Mouse (Mus musculus): ENCODE measurements around the gene Gnb1l. TPM values are rescaled to one million over a fixed set of nuclear protein-coding genes. Genes with fewer than 3 reads are reported as not detected.

Gnb1l gene
- polyA plus RNA-seq, 1 experiment from 2014 or later, result 16.4 TPM

GRCm38 (mm10) chr16:18596255-18596654, 97.7 kb downstream of the Gnb1l start:
- no peak for ATAC-seq (replicated peaks)
- Histone ChIP-seq H3K4me3 (no peak overlapping the region), H3K9me3 (no peaks in the 10 kb centered on the region), H3K27me3 (peaks cover 25% of the 10 kb centered on the region), H3K27ac (replicated peaks) (no peak overlapping the region), H3K4me1 (peaks cover 6% of the 10 kb centered on the region), H3K9ac (replicated peaks) (no peak overlapping the region), H3K4me2 (replicated peaks) (no peak overlapping the region), H3K36me3 (no peaks in the 10 kb centered on the region)
- WGBS, result 36% methylated on average over 5 of the region's 5 CpGs

- H3K36me3 ChIP-seq, result no peaks in the 10 kb centered on the region
- ATAC-seq (replicated peaks), result no peak
- H3K4me2 ChIP-seq (replicated peaks), result no peak overlapping the region
- H3K9me3 ChIP-seq, result no peaks in the 10 kb centered on the region
- H3K4me1 ChIP-seq, result no peaks in the 10 kb centered on the region
- WGBS, result 85% methylated on average over 3 of the region's 3 CpGs
- no peak overlapping the region for H3K9ac ChIP-seq (replicated peaks)
- no peak overlapping the region for H3K27ac ChIP-seq (replicated peaks)
- H3K4me3 ChIP-seq, result no peak overlapping the region
- peaks cover 12% of the 10 kb centered on the region for H3K27me3 ChIP-seq
Observed at GRCm38 (mm10) chr16:18598006-18598405, 99.5 kb downstream of the Gnb1l start.

GRCm38 (mm10) chr16:18601447-18601846, 102.9 kb downstream of the Gnb1l start:
- H3K27me3 ChIP-seq, result no peaks in the 10 kb centered on the region
- 71% methylated on average over 7 of the region's 7 CpGs for WGBS

GRCm38 (mm10) chr16:18604267-18604701, 105.8 kb downstream of the Gnb1l start:
- Histone ChIP-seq H3K4me3 (no peak overlapping the region), H3K4me1 (peaks cover 3% of the 10 kb centered on the region; the same call in 1 of the 2 replicates), H3K9ac (replicated peaks) (no peak overlapping the region), H3K27ac (replicated peaks) (no peak overlapping the region), H3K36me3 (no peaks in the 10 kb centered on the region), H3K27me3 (no peaks in the 10 kb centered on the region), H3K9me3 (no peaks in the 10 kb centered on the region), H3K4me2 (replicated peaks) (no peak overlapping the region)
- 63% methylated on average over 7 of the region's 8 CpGs for WGBS
- no peak for ATAC-seq (replicated peaks)

More at GRCm38 (mm10) chr16:18601447-18601846, 102.9 kb downstream of the Gnb1l start:
- no peaks in the 10 kb centered on the region for H3K4me1 ChIP-seq
- H3K36me3 ChIP-seq, result no peaks in the 10 kb centered on the region
- no peak overlapping the region for H3K9ac ChIP-seq (replicated peaks)
- H3K9me3 ChIP-seq, result no peaks in the 10 kb centered on the region
- ATAC-seq (replicated peaks), result no peak
- no peak overlapping the region for H3K27ac ChIP-seq (replicated peaks)
- no peak overlapping the region for H3K4me2 ChIP-seq (replicated peaks)
- no peak overlapping the region for H3K4me3 ChIP-seq

GRCm38 (mm10) chr16:18605705-18606104, 107.2 kb downstream of the Gnb1l start:
- H3K27ac ChIP-seq (replicated peaks), result no peak overlapping the region
- no peak overlapping the region for H3K4me3 ChIP-seq
- whole genome bisulfite sequencing, result 83% methylated on average over 5 of the region's 5 CpGs
- no peak overlapping the region for H3K4me2 ChIP-seq (replicated peaks)
- H3K36me3 ChIP-seq, result no peaks in the 10 kb centered on the region
- no peak for ATAC-seq (replicated peaks)
- H3K27me3 ChIP-seq, result peaks cover 3% of the 10 kb centered on the region; the same call in 1 of the 2 replicates
- H3K9me3 ChIP-seq, result no peaks in the 10 kb centered on the region
- peaks cover 3% of the 10 kb centered on the region; the same call in 1 of the 2 replicates for H3K4me1 ChIP-seq
- H3K9ac ChIP-seq (replicated peaks), result no peak overlapping the region

- Histone ChIP-seq H3K9ac (replicated peaks) (no peak overlapping the region), H3K4me3 (no peak overlapping the region), H3K4me2 (replicated peaks) (no peak overlapping the region), H3K36me3 (no peaks in the 10 kb centered on the region), H3K27ac (replicated peaks) (no peak overlapping the region), H3K4me1 (peaks cover 3% of the 10 kb centered on the region; the same call in 1 of the 2 replicates), H3K9me3 (no peaks in the 10 kb centered on the region), H3K27me3 (peaks cover 3% of the 10 kb centered on the region; the same call in 1 of the 2 replicates)
- WGBS, result 9% methylated on average over 11 of the region's 11 CpGs
- no peak; the same call in 1 of the 2 replicates for ATAC-seq (replicated peaks)
Observed at GRCm38 (mm10) chr16:18608226-18608625, 109.7 kb downstream of the Gnb1l start.

- H3K4me3 ChIP-seq, result no peak overlapping the region
- peaks cover 3% of the 10 kb centered on the region; the same call in 1 of the 2 replicates for H3K27me3 ChIP-seq
- H3K27ac ChIP-seq (replicated peaks), result no peak overlapping the region
- H3K4me1 ChIP-seq, result peaks cover 3% of the 10 kb centered on the region; the same call in 1 of the 2 replicates
- H3K36me3 ChIP-seq, result no peaks in the 10 kb centered on the region
- H3K4me2 ChIP-seq (replicated peaks), result no peak overlapping the region
- 76% methylated on average over 2 of the region's 2 CpGs for WGBS
- no peak for ATAC-seq (replicated peaks)
- no peak overlapping the region for H3K9ac ChIP-seq (replicated peaks)
- H3K9me3 ChIP-seq, result no peaks in the 10 kb centered on the region
Observed at GRCm38 (mm10) chr16:18609099-18609498, 110.6 kb downstream of the Gnb1l start.

- Histone ChIP-seq H3K4me1 (peaks cover 3% of the 10 kb centered on the region; the same call in 1 of the 2 replicates), H3K9ac (replicated peaks) (no peak overlapping the region), H3K4me3 (no peak overlapping the region), H3K36me3 (no peaks in the 10 kb centered on the region), H3K9me3 (no peaks in the 10 kb centered on the region), H3K27ac (replicated peaks) (no peak overlapping the region), H3K4me2 (replicated peaks) (no peak overlapping the region), H3K27me3 (peaks cover 3% of the 10 kb centered on the region; the same call in 1 of the 2 replicates)
- 90% methylated on average over 13 of the region's 13 CpGs for WGBS
- no peak for ATAC-seq (replicated peaks)
Observed at GRCm38 (mm10) chr16:18611752-18612151, 113.2 kb downstream of the Gnb1l start.

GRCm38 (mm10) chr16:18613301-18613700, 114.8 kb downstream of the Gnb1l start:
- H3K4me3 ChIP-seq, result no peak overlapping the region
- H3K4me2 ChIP-seq (replicated peaks), result no peak overlapping the region
- no peak overlapping the region for H3K27ac ChIP-seq (replicated peaks)
- H3K9me3 ChIP-seq, result no peaks in the 10 kb centered on the region
- 91% methylated on average over 3 of the region's 3 CpGs for WGBS
- peaks cover 4% of the 10 kb centered on the region for H3K27me3 ChIP-seq
- no peaks in the 10 kb centered on the region for H3K36me3 ChIP-seq
- ATAC-seq (replicated peaks), result no peak
- peaks cover 6% of the 10 kb centered on the region for H3K4me1 ChIP-seq
- H3K9ac ChIP-seq (replicated peaks), result no peak overlapping the region

Other genes starting within 250 kb of the Gnb1l start
- 441 and 464 TPM in 2 replicates for gene Ranbp1, start 250.0 kb upstream of the Gnb1l start, polyA plus RNA-seq (2015; fragmentation: Nextera tagmentation; extraction: Ambion mirVana)
- 3.1 and 6.6 TPM in 2 replicates for gene Gm49776, start 240.4 kb upstream of the Gnb1l start, polyA plus RNA-seq (2015; fragmentation: Nextera tagmentation; extraction: Ambion mirVana)
- 38.5 and 40.9 TPM in 2 replicates for gene Dgcr8, start 209.5 kb upstream of the Gnb1l start, polyA plus RNA-seq (2015; fragmentation: Nextera tagmentation; extraction: Ambion mirVana)
- 76.5 and 78.1 TPM in 2 replicates for gene Tango2, start 150.6 kb upstream of the Gnb1l start, polyA plus RNA-seq (2015; fragmentation: Nextera tagmentation; extraction: Ambion mirVana)
- 63.3 and 72.0 TPM in 2 replicates for gene Arvcf, start 150.5 kb upstream of the Gnb1l start, polyA plus RNA-seq (2015; fragmentation: Nextera tagmentation; extraction: Ambion mirVana)
- gene Txnrd2, start 72.3 kb upstream of the Gnb1l start, polyA plus RNA-seq (2015; fragmentation: Nextera tagmentation; extraction: Ambion mirVana), result 24.2 and 26.3 TPM in 2 replicates
- gene Comt, start 71.9 kb upstream of the Gnb1l start, polyA plus RNA-seq (2015; fragmentation: Nextera tagmentation; extraction: Ambion mirVana), result 83.0 and 84.4 TPM in 2 replicates
- gene Rtl10, start 188 bp downstream of the Gnb1l start, polyA plus RNA-seq (2015; fragmentation: Nextera tagmentation; extraction: Ambion mirVana), result 3.4 and 3.5 TPM in 2 replicates
- gene Tbx1, start 92.0 kb downstream of the Gnb1l start, polyA plus RNA-seq (2015; fragmentation: Nextera tagmentation; extraction: Ambion mirVana), result 0.70 and 0.93 TPM in 2 replicates
- 9.7 and 10.1 TPM in 2 replicates for gene Gp1bb, start 123.7 kb downstream of the Gnb1l start, polyA plus RNA-seq (2015; fragmentation: Nextera tagmentation; extraction: Ambion mirVana)
- gene Gm49601, start 127.7 kb downstream of the Gnb1l start, polyA plus RNA-seq (2015; fragmentation: Nextera tagmentation; extraction: Ambion mirVana), result 20.5 and 22.0 TPM in 2 replicates
- 194 and 203 TPM in 2 replicates for gene Sept5, start 131.2 kb downstream of the Gnb1l start, polyA plus RNA-seq (2015; fragmentation: Nextera tagmentation; extraction: Ambion mirVana)

Data from forebrain, embryonic 15.5 days (tissue).